Mouse (Mus musculus) kidney, postnatal 25 days (tissue): ENCODE measurements around the gene Abca3.

Experiments
- DNase-seq, 2 experiments: peaks; one replicate each; pipeline ENCODE4 v3.0.0; 2021; ENCODE audit warnings: mixed read lengths in 2 of 2

Abca3 gene

DNA sequence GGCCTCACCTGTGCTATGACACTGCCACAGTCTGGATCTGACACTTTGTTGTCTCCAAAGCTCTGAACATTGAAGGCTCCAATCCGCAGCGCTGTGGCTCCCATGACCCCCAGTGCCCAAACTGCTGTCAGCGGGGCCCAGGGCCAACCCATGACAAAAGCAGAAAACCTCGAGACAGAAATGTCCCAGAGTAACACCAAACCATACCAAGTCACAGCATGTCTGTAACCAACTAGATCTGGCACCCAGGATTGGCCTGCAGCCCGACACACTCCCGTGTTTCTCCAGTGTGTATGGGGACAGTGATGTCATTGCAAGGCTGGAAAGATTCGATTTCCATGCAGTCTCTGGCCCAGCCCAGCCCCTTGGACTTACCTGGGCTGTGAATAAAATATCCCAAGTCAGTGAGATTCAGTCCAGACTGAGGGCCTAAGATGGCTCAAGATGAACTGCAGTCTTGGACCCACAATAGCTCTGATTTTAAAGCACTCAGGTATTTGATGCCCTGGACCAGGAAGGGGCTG lies 90.9 kb downstream of the Abca3 start, which contains the start of gene Dnase1l2:
Gene Dnase1l2 (minus strand): TSS at position 474 of the 524 bp plus-strand sequence.
- no peak for DNase-seq

DNA sequence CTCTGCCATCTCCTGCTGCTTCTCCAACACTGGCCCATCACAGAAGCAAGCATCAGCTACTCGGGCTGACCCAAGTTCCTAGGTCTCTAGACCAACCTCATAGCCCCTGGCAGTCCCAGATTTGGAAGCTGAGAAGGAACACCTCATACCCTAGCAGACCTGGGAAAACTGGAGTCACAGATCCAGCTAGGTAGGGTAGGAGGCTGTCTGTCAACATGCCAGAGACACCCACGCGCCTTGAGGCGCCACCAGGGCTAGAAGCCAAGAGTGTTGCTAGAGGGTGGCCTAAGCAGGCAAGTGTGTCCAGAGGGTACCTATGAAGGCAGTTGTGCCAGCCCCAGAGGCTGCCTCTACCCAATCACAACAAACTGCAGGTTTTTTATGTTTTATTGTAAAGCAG lies 91.7 kb downstream of the Abca3 start:
- peak in 1 of 2 experiments; percentile 36 for DNase-seq

DNA sequence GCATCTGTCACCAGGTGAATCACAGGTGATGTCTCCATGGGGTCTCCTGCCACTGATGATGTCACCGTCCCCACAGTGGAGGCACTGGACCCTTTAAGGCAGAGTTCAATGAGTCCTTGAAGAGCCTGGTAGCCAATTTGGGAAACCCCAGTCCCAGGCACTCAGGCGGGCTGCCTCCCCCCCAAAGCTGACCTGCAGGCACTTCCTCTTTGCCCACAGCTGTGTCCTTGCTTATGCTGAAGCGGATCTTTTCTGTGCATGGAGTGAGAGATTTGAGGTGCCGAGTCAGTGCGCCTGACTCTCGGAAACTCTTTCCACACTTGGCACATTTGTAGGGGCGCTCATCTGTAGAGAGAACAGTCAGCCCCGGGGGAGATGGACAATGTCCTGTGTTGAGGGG lies 94.8 kb downstream of the Abca3 start:
- no peak for DNase-seq

DNA sequence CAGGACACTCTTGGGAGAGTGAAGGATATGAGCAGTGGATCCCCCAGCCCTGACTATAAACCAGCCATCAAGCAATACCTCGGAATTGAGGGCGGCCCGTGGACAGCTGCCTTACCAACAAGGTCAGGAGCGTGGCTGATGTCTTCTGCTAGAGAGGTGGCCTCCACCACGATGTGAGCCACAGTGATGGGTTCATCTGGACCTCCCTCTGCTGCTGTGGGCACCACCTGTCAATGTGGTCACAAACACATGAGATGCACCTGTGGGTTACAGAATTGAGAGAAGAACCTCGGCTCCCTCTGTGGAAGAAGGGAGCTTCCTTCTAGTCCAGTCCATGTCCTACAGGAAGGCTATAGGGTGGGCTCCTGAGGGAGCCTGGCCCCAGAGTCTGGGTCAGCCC lies 97.8 kb downstream of the Abca3 start:
- DNase-seq = no peak

DNA sequence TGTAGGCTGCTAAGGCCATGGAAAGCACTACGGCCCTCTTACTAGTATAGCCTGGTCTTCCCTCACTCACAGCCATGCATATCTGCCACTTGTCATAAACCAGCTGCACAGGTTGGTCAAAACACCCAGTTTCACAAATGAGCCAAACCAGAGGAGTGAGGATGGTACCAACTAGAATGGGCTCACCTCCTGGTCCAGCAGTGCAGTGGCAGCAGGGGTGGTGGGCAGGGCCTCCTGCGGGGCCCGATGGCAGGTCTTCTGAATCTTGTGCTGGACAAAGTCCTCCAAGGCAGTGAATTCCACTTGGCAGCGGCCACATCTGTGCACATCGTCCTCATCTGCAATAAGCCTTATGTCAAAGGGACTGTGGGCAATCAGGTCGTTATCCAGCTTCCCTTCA lies 99.5 kb downstream of the Abca3 start:
- no peak for DNase-seq

DNA sequence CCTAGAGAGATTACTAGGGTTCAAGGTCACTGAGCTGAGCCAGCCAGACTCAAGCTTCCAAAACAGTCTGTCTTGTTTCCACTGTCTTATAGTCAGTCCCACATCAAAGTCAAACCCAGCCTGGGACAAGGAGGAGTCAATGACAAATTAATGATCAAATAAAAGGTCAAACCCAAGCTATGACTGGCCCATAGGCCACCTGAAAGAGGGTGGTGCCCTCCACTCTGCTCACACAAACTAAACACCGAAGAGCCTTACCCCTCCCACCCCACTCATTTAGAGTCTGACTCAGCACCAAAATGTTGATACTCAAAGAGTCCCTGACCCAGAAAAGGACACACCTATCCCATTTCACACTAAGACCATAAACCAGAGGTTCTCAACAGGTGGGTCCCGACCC lies 101.6 kb downstream of the Abca3 start:
- DNase-seq = no peak

DNA sequence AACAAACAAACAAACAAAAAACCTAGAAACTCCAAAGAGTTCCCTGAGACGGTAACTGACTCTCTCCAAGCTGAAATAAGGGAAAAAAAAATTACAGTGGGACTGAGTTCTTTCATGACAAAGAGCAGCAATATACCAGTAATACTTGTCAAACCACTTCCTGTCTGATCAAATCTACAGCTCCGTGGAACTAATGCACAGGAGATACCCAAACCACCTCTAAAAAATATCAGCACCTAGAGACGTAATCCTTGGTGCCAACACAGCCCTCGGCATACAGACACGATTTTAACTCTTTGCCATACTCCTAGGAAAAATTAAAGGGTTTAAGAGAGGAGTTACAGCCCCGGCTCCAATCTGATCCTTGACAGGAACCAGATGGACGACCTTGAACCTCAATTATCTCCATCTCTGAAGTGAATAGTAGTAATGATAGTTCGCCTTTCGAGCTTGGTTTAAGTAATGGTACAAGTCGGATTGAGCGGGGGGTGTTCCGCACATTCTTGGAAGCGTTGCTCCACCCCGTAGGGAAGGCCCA lies 102.5 kb downstream of the Abca3 start:
- no peak for DNase-seq

DNA sequence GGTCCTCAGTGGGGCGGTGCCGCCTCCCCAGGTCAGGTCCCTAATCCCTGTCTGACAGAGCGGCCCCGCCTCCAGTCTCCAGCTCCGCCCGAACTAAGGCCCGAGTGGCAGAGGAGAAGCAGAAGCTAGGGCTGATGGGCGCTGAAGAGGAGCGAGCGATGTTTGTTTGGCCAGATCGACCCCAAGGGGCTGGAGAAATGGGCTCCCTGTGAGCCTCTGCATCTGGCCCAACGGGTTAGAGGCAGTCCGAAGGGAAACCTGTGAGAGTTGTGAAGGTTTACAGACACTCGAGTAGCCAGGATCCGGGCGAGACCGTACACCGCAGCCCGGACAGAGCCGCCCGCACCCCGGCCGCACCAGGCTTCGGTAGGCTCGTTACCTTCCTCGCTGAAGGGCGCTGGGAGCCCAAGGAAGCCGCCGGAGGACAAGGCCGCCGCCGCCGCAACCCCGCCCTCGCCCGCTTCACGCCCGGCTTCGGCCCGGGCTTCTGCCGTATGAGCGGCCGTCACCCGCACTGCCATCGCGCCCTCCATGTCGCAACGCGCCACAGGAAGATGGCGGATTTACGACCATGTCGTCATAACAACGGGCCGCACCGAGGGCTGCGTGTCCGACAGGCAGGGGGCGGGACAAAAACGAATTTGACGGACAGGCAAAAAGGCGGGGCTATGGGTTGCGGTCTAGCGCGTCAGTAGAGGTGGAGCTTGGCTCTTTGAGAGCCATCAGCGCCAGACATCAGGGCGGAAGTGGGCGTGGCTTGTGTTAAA lies 103.2 kb downstream of the Abca3 start:
- peak; percentile 100 for DNase-seq

DNA sequence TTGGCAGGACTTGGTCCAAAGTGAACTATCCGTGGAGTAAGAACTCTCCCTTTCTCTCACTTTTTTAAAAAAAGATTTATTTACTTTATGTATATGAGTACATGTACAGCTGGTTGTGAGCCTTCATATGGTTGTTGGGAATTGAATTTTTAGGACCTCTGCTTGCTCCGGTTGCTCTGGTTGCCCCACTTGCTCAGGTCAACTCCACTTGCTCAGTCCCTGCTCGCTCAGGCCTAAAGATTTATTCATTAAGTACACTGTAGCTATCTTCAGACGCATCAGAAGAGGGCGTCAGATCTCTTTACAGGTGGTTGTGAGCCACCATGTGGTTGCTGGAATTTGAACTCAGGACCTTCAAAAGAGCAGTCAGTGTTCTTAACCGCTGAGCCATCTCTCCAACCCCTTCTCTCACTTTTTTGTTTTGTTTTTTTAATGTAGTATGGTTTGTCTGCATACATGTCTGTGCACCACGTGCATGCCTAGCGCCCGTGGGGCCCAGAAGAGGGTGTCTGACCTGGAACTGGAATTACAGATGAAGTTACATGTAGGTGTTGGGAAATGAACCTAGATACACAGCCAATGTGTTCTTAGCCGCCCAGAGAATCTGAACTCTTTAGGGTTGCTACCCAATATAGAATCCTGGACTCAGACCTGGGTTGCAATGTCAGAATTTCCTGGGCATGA lies 103.9 kb downstream of the Abca3 start:
- DNase-seq = peak in 1 of 2 experiments; percentile 30
